Comparison of ENCODE assay signal across 13 mouse cellular contexts in the genomic region with DNA sequence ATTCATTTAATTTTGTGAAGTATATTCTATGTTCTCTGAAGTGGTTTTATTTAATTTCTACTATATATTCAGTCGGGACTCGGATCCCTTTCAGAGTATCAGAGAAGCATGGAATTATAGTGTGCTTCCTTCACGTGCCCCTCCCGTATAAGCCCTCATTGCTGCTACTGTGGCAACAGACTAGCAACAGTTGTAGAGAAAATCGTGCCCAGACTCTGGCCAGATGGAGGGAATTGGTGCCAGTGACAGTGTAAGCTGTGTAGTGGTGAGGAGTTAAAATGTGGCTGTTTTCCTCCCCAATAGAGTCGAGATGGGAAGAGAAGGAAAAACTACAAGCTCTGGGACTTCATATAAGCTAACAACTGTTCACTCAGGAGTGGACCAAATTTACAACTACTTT.
DNase-seq lines count a peak whose midpoint lies in the region; ATAC-seq and TF ChIP-seq lines count a peak whose summit lies in the region.
"Had no signal": no experiment of that assay in that cellular context is flagged by ENCODE, and none has a peak within 500 bp of the region (broad histone marks: within the 10 kb centered on the region; RNA-seq: fewer than 3 reads in every experiment).

No protein-coding gene starts in this region.

- H3K27me3 ChIP-seq in midbrain, embryonic 16.5 days (ENCODE audit: control insufficient read depth, insufficient read depth, low read depth, low read length): no peaks in the 10 kb centered on the region
- no peaks in the 10 kb centered on the region for H3K27me3 ChIP-seq in midbrain, embryonic 10.5 days (ENCODE audit: low read depth, poor library complexity, severe bottlenecking)
- no peaks in the 10 kb centered on the region for H3K27me3 ChIP-seq in forebrain, postnatal 0 days (ENCODE audit: insufficient read depth, low read length)
- no peaks in the 10 kb centered on the region for H3K27me3 ChIP-seq in heart, embryonic 11.5 days (ENCODE audit: control insufficient read depth, insufficient read depth, low read length)
- no peaks in the 10 kb centered on the region for H3K27me3 ChIP-seq in kidney, embryonic 16.5 days (ENCODE audit: insufficient read depth, low read length)
- H3K27me3 ChIP-seq: embryonic facial prominence, embryonic 13.5 days had no signal

- H3K4me2 ChIP-seq in midbrain, embryonic 16.5 days (ENCODE audit: low read length): no peak overlapping the region
- no peak overlapping the region for H3K4me2 ChIP-seq in forebrain, postnatal 0 days (ENCODE audit: low read depth)
- H3K4me2 ChIP-seq in heart, embryonic 11.5 days: no peak overlapping the region
- H3K4me2 ChIP-seq in kidney, embryonic 16.5 days (replicated peaks; ENCODE audit: low read depth, low read length): no peak overlapping the region
- H3K4me2 ChIP-seq: embryonic facial prominence, embryonic 13.5 days had no signal

- no peak for DNase-seq in midbrain, embryonic 10.5 days (ENCODE audit: low spot score)
- DNase-seq in forebrain, postnatal 0 days: peak; percentile 89
- peak; percentile 74 to 77 for DNase-seq in layer of hippocampus, postnatal 36 days
- no peak for DNase-seq in lung, postnatal 25 days (ENCODE audit: low spot score)
- DNase-seq: gastrocnemius, postnatal 25 days; kidney, postnatal 4 days; lung, adult 18-20 months had no signal

- no peak overlapping the region for H3K4me3 ChIP-seq in midbrain, embryonic 16.5 days (ENCODE audit: low read depth, low read length)
- H3K4me3 ChIP-seq in midbrain, embryonic 10.5 days: no peak overlapping the region
- no peak overlapping the region for H3K4me3 ChIP-seq in forebrain, postnatal 0 days (ENCODE audit: low read depth, low read length)
- no peak overlapping the region for H3K4me3 ChIP-seq in heart, embryonic 11.5 days (ENCODE audit: low read depth, low read length)
- H3K4me3 ChIP-seq in kidney, embryonic 16.5 days (ENCODE audit: low read length): no peak overlapping the region
- H3K4me3 ChIP-seq: embryonic facial prominence, embryonic 13.5 days had no signal

- 78% methylated on average over 6 of the region's 6 CpGs for WGBS in midbrain, embryonic 16.5 days
- WGBS in midbrain, embryonic 10.5 days: 86% methylated on average over 6 of the region's 6 CpGs
- 41% methylated on average over 6 of the region's 6 CpGs for WGBS in forebrain, postnatal 0 days
- WGBS in heart, embryonic 11.5 days (ENCODE audit: insufficient replicate concordance): 74% methylated on average over 6 of the region's 6 CpGs
- 83% methylated on average over 6 of the region's 6 CpGs for WGBS in kidney, embryonic 16.5 days

- TF ChIP-seq CTCF in forebrain, postnatal 0 days (IDR thresholded peaks at IDR 0.05; ENCODE audit: low read depth): no peak

- H3K27ac ChIP-seq in midbrain, embryonic 16.5 days (ENCODE audit: low read length): no peak overlapping the region
- H3K27ac ChIP-seq in midbrain, embryonic 10.5 days (replicated peaks): no peak overlapping the region
- H3K27ac ChIP-seq in forebrain, postnatal 0 days (ENCODE audit: low read depth, low read length): no peak overlapping the region
- no peak overlapping the region for H3K27ac ChIP-seq in heart, embryonic 11.5 days (ENCODE audit: low read depth, low read length)
- no peak overlapping the region for H3K27ac ChIP-seq in kidney, embryonic 16.5 days (ENCODE audit: low read length)
- H3K27ac ChIP-seq: embryonic facial prominence, embryonic 13.5 days; stomach, postnatal 0 days had no signal

- ATAC-seq in midbrain, embryonic 16.5 days: 0 out of 2 replicates have a peak, but pooled peaks have one; percentile 51
- ATAC-seq in forebrain, postnatal 0 days: peak; percentile 100
- no peak for ATAC-seq in inflammation-experienced regulatory T-cells, adult 6 months
- ATAC-seq in heart, embryonic 11.5 days (replicated peaks; ENCODE audit: insufficient number of reproducible peaks, low FRiP score, low TSS enrichment): no peak
- no peak for ATAC-seq in kidney, embryonic 16.5 days (ENCODE audit: low FRiP score, low TSS enrichment)

- no peak overlapping the region for H3K9ac ChIP-seq in midbrain, embryonic 16.5 days (ENCODE audit: low read depth, low read length)
- H3K9ac ChIP-seq in forebrain, postnatal 0 days: no peak overlapping the region
- no peak overlapping the region for H3K9ac ChIP-seq in heart, embryonic 11.5 days (ENCODE audit: low read depth, low read length)
- no peak overlapping the region for H3K9ac ChIP-seq in kidney, embryonic 16.5 days (replicated peaks; ENCODE audit: low read length)
- H3K9ac ChIP-seq: embryonic facial prominence, embryonic 13.5 days had no signal

- H3K4me1 ChIP-seq in midbrain, embryonic 16.5 days (ENCODE audit: control insufficient read depth, insufficient read depth, low read length): no peaks in the 10 kb centered on the region
- no peaks in the 10 kb centered on the region for H3K4me1 ChIP-seq in midbrain, embryonic 10.5 days
- H3K4me1 ChIP-seq in forebrain, postnatal 0 days (ENCODE audit: insufficient read depth): no peaks in the 10 kb centered on the region
- no peaks in the 10 kb centered on the region for H3K4me1 ChIP-seq in heart, embryonic 11.5 days (ENCODE audit: control insufficient read depth, insufficient read depth, low read length)
- H3K4me1 ChIP-seq in kidney, embryonic 16.5 days (ENCODE audit: insufficient read depth, low read length): no peaks in the 10 kb centered on the region
- H3K4me1 ChIP-seq: embryonic facial prominence, embryonic 13.5 days had no signal

- no peaks in the 10 kb centered on the region for H3K36me3 ChIP-seq in midbrain, embryonic 16.5 days (ENCODE audit: control insufficient read depth, insufficient read depth, low read length)
- no peaks in the 10 kb centered on the region for H3K36me3 ChIP-seq in midbrain, embryonic 10.5 days
- no peaks in the 10 kb centered on the region for H3K36me3 ChIP-seq in forebrain, postnatal 0 days (ENCODE audit: insufficient read depth)
- no peaks in the 10 kb centered on the region for H3K36me3 ChIP-seq in heart, embryonic 11.5 days (ENCODE audit: control insufficient read depth, insufficient read depth, low read length)
- no peaks in the 10 kb centered on the region for H3K36me3 ChIP-seq in kidney, embryonic 16.5 days (ENCODE audit: insufficient read depth, low read length)
- H3K36me3 ChIP-seq: embryonic facial prominence, embryonic 13.5 days had no signal

- no peaks in the 10 kb centered on the region for H3K9me3 ChIP-seq in midbrain, embryonic 16.5 days (replicated peaks; ENCODE audit: control insufficient read depth, low read length, poor library complexity, severe bottlenecking)
- no peaks in the 10 kb centered on the region for H3K9me3 ChIP-seq in midbrain, embryonic 10.5 days (replicated peaks)
- no peaks in the 10 kb centered on the region for H3K9me3 ChIP-seq in forebrain, postnatal 0 days (ENCODE audit: low read length)
- no peaks in the 10 kb centered on the region for H3K9me3 ChIP-seq in heart, embryonic 11.5 days (replicated peaks; ENCODE audit: control insufficient read depth, low read length)
- H3K9me3 ChIP-seq in kidney, embryonic 16.5 days (ENCODE audit: low read length): no peaks in the 10 kb centered on the region
- H3K9me3 ChIP-seq: embryonic facial prominence, embryonic 13.5 days had no signal

Comparison
In these comparisons a context has a peak if more than half of its experiments do, and no peak if none do; other contexts are left out.
1. ATAC-seq: peak in midbrain, embryonic 16.5 days (single experiment) and forebrain, postnatal 0 days (single experiment); none in inflammation-experienced regulatory T-cells, adult 6 months (single experiment), heart, embryonic 11.5 days (single experiment) and kidney, embryonic 16.5 days (single experiment).
2. DNase-seq: peak in forebrain, postnatal 0 days (single experiment) and layer of hippocampus, postnatal 36 days (2 of 2); none in midbrain, embryonic 10.5 days (single experiment) and lung, postnatal 25 days (single experiment).